Mouse (Mus musculus) right cerebral cortex, postnatal 10 days (tissue): Measurements from ENCODE around the gene Rad51b.
A peak's percentile ranks its signal among the peaks of the same experiment; 100 is the strongest.

ENCODE experiments used
- DNase-seq, 2 experiments: peaks; one replicate each; pipeline ENCODE4 v3.0.0; 2021; ENCODE audit warnings: low spot score in 2 of 2

The Rad51b gene

DNA sequence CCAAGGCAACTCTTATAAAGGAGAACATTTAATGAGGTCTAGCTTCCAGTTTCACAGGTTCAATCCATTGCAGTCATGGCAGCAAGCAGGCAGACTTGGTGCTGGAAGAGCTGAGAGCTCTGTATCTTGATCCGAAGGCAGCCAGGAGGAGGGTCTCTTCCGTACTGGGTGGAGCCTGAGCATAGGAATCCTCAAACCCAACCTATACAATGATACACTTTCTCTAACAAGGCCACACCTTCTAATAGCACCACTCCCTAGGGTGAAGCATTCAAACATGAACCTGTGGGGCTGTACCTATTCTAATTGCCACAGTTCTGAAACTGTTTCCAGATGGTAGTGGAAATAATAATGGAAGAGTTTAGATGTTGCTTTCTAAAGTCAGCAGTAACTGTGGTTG is 33.5 kb downstream of the Rad51b start:
- DNase-seq = no peak

DNA sequence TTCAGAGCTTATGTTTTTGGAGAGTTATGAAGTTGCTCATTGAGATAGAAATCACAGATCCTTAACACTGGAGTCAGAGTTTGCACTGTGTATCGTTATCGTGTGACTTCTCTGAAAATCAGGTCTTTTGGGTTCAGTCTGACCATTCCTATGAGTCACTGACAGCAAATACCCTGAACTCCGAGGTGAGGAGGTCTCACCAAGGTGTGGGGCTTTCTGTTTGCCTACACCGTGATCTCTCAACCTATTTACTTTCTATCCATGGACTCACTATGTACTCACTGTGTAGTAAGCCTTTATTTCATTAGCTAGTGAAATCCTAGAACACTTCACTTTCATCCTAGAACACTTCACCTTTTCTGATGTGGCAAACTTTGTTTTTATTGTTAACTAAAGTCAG is 34.6 kb downstream of the Rad51b start:
- no peak for DNase-seq

DNA sequence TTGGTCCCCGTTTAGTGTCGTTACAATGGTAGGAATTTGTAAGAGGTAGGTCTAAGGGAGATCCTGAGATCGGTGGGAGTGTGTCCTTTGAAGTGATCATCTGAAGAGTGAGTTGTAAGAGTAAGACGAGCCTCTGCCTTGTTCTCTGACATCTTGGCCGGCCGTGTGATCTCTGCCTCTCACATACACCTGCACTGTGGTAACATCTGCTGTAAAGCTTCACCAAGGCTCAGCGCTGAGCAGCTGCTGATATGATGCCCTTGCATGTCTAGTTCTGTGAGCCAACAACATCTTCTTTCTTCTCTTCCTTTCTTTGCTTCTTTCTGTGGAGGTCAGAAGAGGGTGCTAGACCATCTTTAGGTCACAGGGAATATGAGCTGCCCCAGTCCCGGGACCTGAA is 41.7 kb downstream of the Rad51b start:
- DNase-seq = no peak

DNA sequence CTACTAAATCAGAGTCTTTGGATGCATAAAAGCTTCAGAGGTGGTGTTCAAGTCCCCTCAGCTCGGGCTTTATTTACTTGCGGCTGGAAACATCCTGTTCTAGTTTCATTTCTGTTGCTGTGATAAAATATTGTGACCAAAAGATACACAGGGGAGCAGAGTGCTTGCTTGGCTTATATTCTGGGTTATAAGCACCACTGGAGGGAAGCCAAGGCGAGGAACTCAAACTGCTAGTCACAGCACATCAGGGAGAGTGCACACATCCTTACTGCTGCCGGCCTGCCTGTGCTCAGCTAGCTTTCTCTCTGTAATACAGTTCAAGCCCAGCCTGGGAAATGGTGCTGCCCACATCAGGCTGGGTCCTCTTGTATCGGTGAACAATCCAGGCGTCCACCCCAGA is 43.4 kb downstream of the Rad51b start:
- no peak for DNase-seq

DNA sequence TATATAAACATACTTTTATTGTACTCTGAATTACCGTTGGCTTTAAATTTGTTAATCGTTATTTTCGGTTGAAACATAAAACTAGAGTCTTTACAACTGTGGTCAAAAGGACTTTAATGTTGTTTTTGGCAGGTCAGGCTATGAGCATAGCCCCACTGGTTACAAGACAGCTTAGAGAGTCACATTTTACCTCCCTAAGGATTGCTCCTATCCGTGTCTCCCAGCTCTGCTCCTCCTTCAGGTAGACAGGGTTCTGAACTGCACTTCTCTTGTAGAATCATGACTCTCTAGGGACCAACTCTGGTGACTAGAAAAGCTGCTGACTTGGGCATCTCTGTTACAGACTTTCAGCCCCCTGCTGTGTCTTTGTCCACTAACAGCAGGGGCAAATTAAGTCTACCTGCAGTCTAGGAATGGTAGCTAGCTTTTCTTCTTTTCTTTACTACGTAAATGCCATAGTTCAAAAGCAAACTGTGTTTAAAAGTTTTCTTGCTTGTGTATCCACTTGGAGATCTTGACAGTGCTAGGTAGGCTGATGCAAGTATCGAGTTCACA is 44.3 kb downstream of the Rad51b start:
- no peak for DNase-seq

DNA sequence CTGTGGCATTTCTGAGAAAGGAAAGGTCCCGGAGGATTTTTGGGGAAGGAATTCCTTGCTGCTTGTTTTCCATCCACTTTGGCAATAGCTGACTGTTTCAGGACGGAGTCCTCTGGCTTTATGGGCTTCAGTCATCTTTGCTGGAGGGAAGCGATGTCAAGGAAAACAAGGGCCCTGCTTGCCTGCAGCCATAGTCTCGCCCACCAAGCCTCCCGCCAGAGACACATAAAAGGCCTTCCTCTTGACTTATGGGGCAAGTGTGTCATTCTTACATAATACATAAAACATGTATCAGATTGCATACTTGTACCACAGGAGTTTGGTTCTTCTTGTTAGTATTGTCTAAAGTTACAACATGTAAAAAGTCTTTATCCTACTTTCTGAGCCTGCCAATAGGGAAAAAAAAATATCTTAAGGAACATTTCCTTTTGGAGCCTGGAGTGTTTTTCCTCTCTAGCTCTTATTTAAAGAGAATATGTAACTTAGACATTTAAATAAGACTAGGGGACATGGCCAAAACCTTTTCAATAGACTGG is 49.2 kb downstream of the Rad51b start:
- DNase-seq = no peak

DNA sequence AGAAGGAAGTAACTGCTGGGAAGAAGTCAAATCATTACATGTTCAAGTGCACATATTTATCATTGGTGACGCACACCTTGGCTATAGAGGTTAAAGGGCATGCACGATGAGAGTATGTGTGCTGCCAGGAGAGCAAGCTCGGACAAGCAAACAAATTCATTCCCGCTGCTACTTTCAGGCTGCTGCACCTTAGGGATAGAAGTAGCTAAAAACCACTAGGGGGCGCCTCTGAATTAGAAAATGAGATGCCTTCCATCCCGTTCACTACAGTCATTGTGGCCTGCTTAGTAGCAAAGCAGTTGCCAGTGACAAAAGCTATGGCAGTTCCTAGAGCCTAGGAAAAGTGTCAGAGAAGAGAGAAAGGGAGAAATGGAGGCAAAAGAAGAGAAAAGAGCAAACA is 50.6 kb downstream of the Rad51b start:
- peak; percentile 68 to 70 for DNase-seq

DNA sequence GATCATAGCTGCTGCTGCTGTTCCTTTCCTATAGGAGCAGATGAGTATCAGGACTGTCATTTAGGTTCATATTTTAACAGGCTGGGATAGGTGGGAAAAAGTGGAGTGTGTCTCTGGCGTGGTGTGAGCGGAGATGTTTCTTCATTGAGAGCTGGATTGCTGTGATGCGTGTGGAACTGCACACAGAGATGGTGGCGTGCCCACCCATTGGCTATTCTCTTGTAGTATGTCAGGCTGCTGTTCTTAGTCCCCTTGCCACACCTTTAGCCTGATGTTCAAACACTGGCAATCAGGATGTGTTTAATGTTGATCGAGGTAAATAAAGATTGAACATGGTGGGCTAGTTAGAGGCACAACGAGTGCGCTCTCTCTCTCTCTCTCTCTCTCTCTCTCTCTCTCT is 54.4 kb downstream of the Rad51b start:
- DNase-seq = no peak

DNA sequence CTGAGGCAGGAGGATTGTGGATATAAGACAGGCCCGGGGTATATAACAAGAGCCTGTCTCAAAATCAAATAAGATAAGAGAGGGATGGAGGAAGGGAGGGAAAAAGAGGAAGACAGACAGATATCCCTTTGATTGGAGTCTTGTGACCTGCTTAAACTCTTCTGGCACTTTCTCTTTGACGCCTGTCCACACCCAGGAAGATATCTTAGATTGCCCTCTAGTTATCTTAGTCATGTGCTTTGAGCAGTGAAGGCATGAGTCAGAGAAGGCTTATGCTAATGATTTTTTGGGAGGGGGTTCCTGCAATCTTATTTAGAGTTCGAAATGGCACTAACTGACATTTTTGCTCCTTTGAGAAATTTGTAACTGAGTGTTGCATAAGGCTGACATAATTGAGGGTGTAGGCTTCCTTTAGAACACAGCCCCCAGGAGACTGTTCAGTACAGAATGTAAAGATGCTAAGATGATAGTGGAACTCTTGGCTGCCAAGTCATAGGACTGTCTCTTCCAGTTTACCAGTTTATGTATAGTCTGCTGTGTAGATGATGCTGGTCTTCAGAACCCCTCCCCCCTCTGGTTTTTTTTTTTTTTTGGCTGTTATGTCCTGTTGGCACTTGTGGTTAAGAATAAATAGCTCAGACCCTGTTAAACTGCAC is 55.1 kb downstream of the Rad51b start:
- no peak for DNase-seq

DNA sequence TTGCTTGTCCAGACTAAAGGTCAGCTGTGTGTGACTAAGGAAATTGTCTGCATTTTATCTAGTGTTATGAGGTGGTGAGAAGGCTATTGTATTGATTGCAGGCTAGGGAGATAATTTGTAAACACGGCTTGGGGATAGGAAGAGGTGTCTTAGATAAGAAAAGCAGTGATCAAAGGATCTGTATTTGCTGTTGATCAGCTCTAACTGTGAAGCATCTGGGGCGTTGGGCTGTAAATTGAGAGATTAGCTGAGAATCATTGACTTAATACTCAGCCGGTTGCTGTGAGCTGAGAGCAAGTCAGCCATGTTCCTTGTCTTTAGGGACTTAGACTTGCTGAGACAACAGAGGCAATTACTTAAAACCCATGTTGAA is 55.6 kb downstream of the Rad51b start:
- DNase-seq = no peak

DNA sequence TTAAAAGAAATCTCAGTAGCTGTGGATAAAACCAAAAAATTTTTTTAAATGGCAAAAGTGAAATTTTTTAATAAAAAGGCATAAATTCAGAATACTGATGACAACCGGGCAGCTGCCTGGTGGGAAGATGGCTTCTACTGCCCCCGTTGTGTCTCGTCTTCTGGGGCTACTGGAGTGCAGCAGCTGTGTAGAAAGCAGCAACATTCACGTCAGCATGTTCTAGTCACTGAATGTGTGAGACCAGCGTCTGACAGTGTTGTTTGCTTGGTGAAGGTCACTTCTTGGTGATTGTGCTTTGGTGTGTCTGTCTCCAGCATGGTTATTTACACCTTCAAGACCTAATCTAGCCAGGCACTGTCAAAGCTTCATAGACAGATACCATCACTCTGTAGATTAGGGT is 56.3 kb downstream of the Rad51b start:
- DNase-seq = no peak

DNA sequence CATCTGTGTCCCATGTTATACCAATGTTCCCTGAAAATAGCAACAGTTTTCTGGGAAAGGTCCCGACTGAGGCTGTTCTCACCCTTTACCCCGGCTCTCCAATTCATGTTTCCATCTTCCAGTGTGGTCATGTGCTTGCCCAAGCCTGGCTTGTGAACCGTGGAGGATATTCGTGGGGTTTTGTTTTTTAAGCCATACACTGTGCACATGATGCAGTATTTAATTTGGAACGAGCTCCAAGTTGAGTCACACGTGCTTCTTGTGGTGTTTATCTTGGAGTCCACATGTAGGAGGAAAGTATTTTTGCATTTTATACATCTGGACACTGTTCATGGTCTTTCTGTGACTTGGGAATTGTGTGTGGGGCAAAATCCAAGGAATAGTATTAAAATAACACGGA is 57.5 kb downstream of the Rad51b start:
- DNase-seq = no peak

DNA sequence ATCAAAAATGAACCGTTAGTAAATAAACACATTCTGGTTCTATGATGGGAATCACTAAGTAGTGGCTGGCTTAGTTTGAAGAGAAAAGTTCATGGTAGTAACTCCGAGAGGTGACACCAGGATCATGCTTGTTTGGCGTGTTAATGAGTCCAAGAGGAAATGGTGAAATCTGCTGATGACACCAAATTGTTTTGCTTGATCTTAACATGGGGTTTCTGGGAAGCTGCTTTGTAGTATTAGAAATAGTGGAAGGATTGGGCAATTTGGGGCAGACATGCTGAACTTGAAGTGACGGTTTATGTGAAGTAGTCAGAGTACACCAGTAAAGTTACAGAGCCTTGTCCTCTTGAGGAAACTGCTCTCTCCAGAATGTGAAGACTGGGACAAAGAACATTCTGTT is 59.1 kb downstream of the Rad51b start:
- no peak for DNase-seq

DNA sequence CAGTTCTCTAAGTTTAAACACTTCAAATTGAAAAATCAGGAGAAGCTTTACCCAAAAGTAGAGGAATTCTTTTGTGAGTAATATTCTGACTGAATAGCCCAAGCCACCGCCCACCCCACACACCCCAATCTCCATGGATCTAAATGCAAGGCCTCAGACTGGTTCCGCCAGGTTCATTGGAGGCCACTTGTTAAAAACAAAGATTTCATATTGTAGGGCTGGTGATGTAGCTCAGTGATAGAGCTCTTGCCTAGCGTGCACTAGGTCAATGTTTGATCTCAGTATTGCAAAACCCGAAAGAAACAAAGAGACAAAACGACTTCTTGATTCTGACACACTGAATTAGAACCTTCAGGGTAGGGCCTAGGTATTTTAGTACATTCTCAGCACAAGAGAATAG is 60.5 kb downstream of the Rad51b start:
- DNase-seq = no peak

DNA sequence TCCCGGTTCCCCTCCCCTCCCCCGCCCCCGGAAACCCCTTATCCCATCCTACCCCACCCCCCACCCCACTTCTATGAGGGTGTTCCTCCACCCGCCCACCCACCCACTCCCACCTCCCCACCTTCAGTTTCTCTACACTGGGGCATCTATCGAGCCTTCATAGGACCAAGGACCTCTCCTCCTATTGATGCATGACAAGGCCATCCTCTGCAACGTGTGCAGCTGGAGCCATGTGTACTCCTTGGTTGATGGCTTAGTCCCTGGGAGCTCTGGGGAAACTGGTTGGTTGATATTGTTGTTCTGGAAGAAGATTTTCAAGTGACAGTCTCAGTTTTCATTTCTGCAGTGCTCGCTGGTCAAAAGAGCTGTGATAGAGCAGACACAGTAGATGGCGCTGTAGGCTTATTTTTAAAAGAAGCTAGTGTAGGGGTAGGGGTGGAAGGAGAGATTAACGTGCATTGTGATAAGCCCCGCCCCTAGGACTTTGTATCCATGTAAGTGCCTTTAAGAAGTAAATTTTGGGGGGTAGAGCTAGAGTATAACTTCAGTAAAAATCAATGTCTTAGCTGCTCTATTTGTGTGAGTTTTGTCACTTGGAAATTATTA is 61.6 kb downstream of the Rad51b start:
- peak; percentile 58 to 66 for DNase-seq

DNA sequence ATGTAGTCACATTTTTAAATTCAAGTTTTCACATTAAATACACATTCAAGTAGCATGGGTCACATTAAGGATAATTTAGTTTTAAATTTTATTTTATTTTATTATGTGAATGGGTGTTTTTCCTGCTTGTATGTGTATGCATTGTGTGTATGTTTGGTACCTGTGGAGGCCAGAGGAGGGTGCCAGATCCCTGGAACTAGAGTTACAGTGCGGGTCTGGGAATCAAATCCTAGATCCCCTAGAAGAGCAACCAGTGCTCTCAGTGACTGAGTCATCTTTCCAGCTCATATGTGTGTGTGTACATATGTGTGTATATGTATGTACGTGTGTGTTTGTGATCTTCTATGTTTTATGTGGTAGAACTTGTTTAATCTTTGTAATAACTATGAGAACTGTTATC is 62.3 kb downstream of the Rad51b start:
- DNase-seq = no peak

DNA sequence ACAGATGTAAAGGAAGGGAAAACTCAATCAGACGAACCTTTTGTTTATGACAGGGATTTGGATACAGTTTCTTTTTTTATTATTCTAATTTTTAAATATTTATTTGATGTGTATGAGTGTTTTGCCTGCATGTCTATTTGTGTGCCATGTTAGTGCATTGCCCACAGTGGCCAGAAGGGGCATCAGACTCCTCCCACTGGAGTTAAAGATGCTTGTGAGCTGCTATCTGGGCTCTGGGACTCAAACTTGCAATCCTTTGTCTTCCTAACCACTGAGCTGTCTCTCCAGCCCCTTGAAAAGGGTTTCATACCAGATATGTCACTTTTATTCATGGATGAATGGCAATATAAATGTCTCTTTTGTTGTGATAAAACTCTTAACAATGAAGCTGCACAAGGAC is 65.1 kb downstream of the Rad51b start:
- DNase-seq = no peak

DNA sequence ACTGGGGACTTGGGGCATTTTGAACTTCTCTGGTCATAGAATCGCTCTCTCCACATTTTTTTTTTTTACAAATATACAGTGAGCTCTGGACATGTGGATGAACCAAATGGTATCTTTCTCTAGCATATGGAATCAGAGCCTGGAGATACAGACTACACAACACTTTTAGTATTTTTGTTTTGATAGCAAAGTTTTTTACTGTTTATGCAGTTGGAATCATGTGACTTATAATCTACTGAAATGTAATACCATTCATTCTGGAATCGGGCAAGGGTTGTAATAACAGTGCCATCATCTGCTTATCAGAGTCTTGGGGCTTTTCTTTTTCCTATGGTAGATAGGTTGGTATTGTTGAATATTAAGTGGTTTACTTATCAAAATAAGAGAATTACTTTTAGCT is 67.2 kb downstream of the Rad51b start:
- no peak for DNase-seq

DNA sequence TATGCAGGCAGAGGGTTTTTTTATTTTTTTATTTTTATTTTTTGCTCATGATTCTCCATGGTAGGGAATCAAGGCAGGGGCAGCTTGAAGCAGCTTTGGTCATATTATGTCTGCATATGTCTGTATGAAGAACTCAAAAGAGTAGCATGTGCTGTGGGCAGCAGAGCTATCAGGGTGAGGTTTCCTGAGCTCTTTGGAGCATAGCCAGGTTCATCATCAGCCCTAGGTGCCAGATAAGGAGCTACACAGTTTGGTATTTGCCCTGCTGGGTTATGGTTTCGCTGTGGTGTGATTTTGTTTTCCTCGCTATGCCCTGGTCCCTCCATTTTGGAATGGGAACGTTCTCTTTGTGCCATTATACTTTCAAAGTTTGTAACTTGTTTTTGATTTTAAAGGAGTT is 71.7 kb downstream of the Rad51b start:
- no peak for DNase-seq

DNA sequence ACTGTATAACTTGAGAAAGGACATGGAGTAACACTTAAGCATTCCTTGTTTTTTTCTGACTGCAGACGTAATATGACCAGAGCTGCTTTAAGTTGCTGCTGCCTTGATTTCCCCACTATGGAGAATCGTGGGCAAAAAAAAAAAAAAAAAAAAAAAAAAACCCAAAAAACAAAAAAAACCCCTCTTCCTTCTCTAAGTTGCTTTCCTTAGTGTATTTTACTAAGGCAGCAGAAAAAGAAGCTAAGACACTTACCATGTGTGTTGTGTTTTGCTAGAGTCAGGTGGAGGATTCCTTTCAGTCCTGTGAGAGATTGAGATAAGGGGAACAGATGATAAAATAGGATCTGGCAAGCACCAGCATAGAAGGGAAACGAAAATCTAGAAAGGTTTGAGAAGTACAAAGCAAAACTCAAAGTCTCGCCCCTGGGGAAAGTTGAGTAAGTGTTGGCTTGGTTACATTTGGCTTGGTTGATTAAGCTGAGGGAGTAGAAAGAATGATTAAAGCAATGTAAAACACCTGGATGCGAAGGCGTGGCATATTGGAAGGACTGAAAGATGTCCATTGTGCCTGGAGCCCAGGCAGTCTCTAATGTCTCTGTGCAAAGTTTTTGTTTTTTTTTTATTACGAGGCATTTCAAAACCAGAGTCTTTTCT is 72.6 kb downstream of the Rad51b start:
- DNase-seq = no peak

DNA sequence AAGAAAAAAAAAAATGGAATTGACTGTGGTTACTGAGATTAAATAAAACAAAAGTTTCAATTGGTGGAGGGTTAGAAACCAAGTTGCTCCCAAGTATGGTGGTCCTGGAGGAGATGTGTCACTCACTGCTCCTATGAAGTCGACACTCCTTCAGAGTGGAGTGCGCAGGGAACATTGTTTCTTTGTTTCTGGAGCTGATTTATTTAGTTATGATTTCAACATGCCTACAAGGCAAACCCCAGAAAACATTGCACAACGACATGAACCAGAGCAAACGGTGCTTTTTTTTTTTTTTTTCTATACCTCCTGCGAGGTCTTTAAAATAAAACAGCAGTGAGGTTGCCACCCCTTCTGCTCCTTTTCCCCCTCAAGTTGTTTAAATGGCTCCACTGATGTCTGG is 75.6 kb downstream of the Rad51b start:
- no peak for DNase-seq

DNA sequence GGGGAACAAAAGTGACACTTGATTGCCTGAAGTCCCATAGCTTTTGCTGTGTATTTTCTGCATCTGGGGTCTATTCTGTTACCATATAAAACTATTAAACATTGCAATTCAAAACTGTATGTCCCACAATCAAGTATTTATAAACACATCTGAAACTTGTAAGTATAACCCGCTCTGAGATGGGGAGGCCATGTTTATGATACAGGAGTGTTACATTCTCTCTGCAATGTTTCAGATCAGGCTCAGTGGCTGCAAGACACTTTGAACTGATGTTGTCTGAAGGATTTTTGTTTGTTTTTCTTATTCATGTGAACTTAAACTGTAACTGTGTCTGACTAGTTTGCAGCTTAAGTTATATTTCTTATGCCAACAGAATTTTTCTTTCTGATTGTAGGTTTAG is 80.3 kb downstream of the Rad51b start:
- DNase-seq = no peak

DNA sequence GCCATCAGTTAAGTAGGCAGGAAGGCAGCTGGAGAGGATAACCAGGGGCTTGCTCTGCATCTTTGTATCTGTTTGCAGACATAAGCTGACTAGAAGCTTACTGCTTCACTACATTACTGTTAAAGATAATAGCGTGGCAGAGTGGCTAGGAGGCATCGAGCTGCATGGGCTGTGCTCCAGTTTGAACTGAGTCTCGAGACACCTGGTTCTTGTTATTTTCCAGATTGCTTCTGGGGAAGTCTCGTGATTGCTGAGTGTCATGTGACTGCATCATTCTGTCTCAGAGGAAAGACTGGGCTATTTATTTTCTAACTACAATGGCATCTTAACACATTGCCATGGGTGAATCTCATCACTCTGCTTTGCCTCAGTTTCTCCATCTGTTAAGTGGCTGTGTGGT is 80.8 kb downstream of the Rad51b start:
- DNase-seq = no peak
